Mouse (Mus musculus) myocyte (in vitro differentiated cells): ENCODE results near the gene Tlr6.

Experiments used
- CEBPB ChIP-seq: IDR thresholded peaks from 2 replicates; pipeline ENCODE4 v1.6.1; 2011; ENCODE audit warnings: mild to moderate bottlenecking, moderate library complexity; ENCODE audit not compliant: poor library complexity, insufficient read depth, severe bottlenecking
- E2F4 ChIP-seq: IDR thresholded peaks from one replicate; pipeline ENCODE4 v1.6.1; 2011; ENCODE audit warnings: mild to moderate bottlenecking, control low read depth, moderate library complexity; ENCODE audit not compliant: insufficient read depth
- MAX ChIP-seq: IDR thresholded peaks from one replicate; pipeline ENCODE4 v1.6.1; 2011; ENCODE audit warnings: low read depth, mild to moderate bottlenecking, control low read depth
- MYOD1 ChIP-seq, 3 experiments: IDR thresholded peaks; one replicate each; pipeline ENCODE4 v1.6.1; 2011; ENCODE audit warnings: control low read depth in 2 of 3, low read depth in 2 of 3, mild to moderate bottlenecking in 2 of 3, moderate library complexity in 1 of 3; ENCODE audit not compliant: insufficient read length in 2 of 3, control insufficient read depth in 1 of 3
- POLR2A ChIP-seq: IDR thresholded peaks from one replicate; pipeline ENCODE4 v1.6.1; 2011; ENCODE audit warnings: low read depth, mild to moderate bottlenecking, control low read depth, moderate library complexity; ENCODE audit not compliant: insufficient read length
- POLR2AphosphoS2 ChIP-seq: IDR thresholded peaks from one replicate; pipeline ENCODE4 v1.6.1; 2011; ENCODE audit warnings: low read depth, control low read depth; ENCODE audit not compliant: insufficient read length
- REST ChIP-seq: IDR thresholded peaks from one replicate; pipeline ENCODE4 v1.6.1; 2011; ENCODE audit warnings: mild to moderate bottlenecking, control low read depth, moderate library complexity; ENCODE audit not compliant: insufficient read depth, insufficient read length
- SRF ChIP-seq: IDR thresholded peaks from one replicate; pipeline ENCODE4 v1.6.1; 2011; ENCODE audit warnings: low read depth; ENCODE audit not compliant: control insufficient read depth, insufficient read length
- TCF12 ChIP-seq: IDR thresholded peaks from one replicate; pipeline ENCODE4 v1.6.1; 2011; ENCODE audit warnings: mild to moderate bottlenecking, control low read depth; ENCODE audit not compliant: poor library complexity, insufficient read depth, severe bottlenecking

GRCm38 (mm10) chr5:64995408-64995807 is 35.5 kb upstream of the Tlr6 start:
- no peak for TF ChIP-seq E2F4
- no peak for TF ChIP-seq POLR2AphosphoS2
- no peak for TF ChIP-seq POLR2A
- TF ChIP-seq MYOD1 (IDR thresholded peaks at IDR 0.05; ENCODE audit: control insufficient read depth in 1 of 3, insufficient read length in 2 of 3, low read depth in 2 of 3) = no peak
- TF ChIP-seq MAX = no peak
- TF ChIP-seq TCF12 = no peak
- TF ChIP-seq SRF = no peak
- no peak for TF ChIP-seq CEBPB
- no peak for TF ChIP-seq REST
